Mouse (Mus musculus) stomach, embryonic 15.5 days (tissue): ENCODE data around the gene Gga3. TPM values are rescaled to one million over a fixed set of nuclear protein-coding genes. Genes with fewer than 3 reads are reported as not detected.
"Not testable (repeated sequence)": the region's sequence is repeated elsewhere in the genome, so short reads cannot be mapped to it uniquely, and the experiment has no call there.

ENCODE experiments used
- ATAC-seq: fragments of 200-750 bp; cut with Nextera tagmentation; 2 replicates; pipeline ENCODE4 v1.8.0; 2017; ENCODE audit warnings: low read depth, moderate number of reproducible peaks, moderate TSS enrichment; ENCODE audit not compliant: insufficient read depth, low FRiP score
- H3K27ac ChIP-seq: fragments of 300-500 bp; sonication (generic); 2 replicates; pipeline ENCODE4 v1.5.1; 2015; ENCODE audit warnings: mild to moderate bottlenecking, inconsistent platforms
- H3K27me3 ChIP-seq: fragments of 300-500 bp; sonication (generic); replicated peaks from 2 replicates; pipeline ENCODE4 v1.6.1; 2015; ENCODE audit warnings: inconsistent platforms
- H3K36me3 ChIP-seq: fragments of 300-500 bp; sonication (generic); 2 replicates; pipeline ENCODE4 v1.6.1; 2015; ENCODE audit warnings: inconsistent platforms
- H3K4me1 ChIP-seq: fragments of 300-500 bp; sonication (generic); 2 replicates; pipeline ENCODE4 v1.6.1; 2015; ENCODE audit warnings: inconsistent platforms
- H3K4me2 ChIP-seq: fragments of 300-500 bp; sonication (generic); 2 replicates; pipeline ENCODE4 v1.6.1; 2015; ENCODE audit warnings: mild to moderate bottlenecking, inconsistent platforms
- H3K4me3 ChIP-seq: fragments of 300-500 bp; sonication (generic); replicated peaks from 2 replicates; pipeline ENCODE4 v1.5.1; 2015; ENCODE audit warnings: inconsistent platforms
- H3K9ac ChIP-seq: fragments of 300-500 bp; sonication (generic); 2 replicates; pipeline ENCODE4 v1.6.1; 2015; ENCODE audit warnings: inconsistent platforms
- H3K9me3 ChIP-seq: fragments of 300-500 bp; sonication (generic); 2 replicates; pipeline ENCODE4 v1.6.1; 2016; ENCODE audit warnings: inconsistent platforms
- WGBS: fragments of 180-500 bp; shearing (Covaris S2); methylation state at CpG from one replicate; pipeline ENCODE4 v1.1.7; 2015; 5-methylcytosine and 5-hydroxymethylcytosine counted together
- polyA plus RNA-seq: library from polyadenylated mRNA; unstranded; fragments of >200 nt; fragmentation: Nextera tagmentation; extraction: Ambion mirVana; gene quantifications from 2 replicates; pipeline ENCODE4 v1.2.1, GENCODE M21; 2015

Gene Gga3
- polyA plus RNA-seq: 15.9 and 24.3 TPM in 2 replicates

GRCm38 (mm10) chr11:115603476-115604303, at the start of gene Gga3, which contains the start of gene Mrps7:
Gga3 (minus strand) TSS chr11:115604051.
Mrps7 (plus strand) TSS chr11:115603925.
- no peaks in the 10 kb centered on the region for H3K27me3 ChIP-seq
- H3K4me1 ChIP-seq: peaks cover 28% of the 10 kb centered on the region
- H3K9me3 ChIP-seq: no peaks in the 10 kb centered on the region
- ATAC-seq: peak; percentile 96
- H3K27ac ChIP-seq: peak within 1 kb of the TSS; percentile 95
- H3K36me3 ChIP-seq: peaks cover 27% of the 10 kb centered on the region
- under 1% methylated on average over 80 of the region's 93 CpGs for WGBS
- peak within 1 kb of the TSS; percentile 91 for H3K4me3 ChIP-seq
- H3K9ac ChIP-seq: peak within 1 kb of the TSS; percentile 96
- peak within 1 kb of the TSS; percentile 89 for H3K4me2 ChIP-seq

GRCm38 (mm10) chr11:115653194-115653593, 49.3 kb upstream of the Gga3 start:
- no peaks in the 10 kb centered on the region for H3K27me3 ChIP-seq
- H3K9me3 ChIP-seq: no peaks in the 10 kb centered on the region
- peaks cover 12% of the 10 kb centered on the region; the same call in 1 of the 2 replicates for H3K36me3 ChIP-seq
- H3K27ac ChIP-seq: no peak overlapping the region
- H3K4me3 ChIP-seq: no peak overlapping the region
- no peaks in the 10 kb centered on the region for H3K4me1 ChIP-seq
- no peak overlapping the region for H3K4me2 ChIP-seq
- ATAC-seq: no peak
- no peak overlapping the region for H3K9ac ChIP-seq
- 83% methylated on average over 3 of the region's 3 CpGs for WGBS

- 87% methylated on average over 3 of the region's 3 CpGs for WGBS
Observed at GRCm38 (mm10) chr11:115651680-115652079, 47.8 kb upstream of the Gga3 start.

GRCm38 (mm10) chr11:115649706-115650105, 45.9 kb upstream of the Gga3 start:
- H3K9ac ChIP-seq: no peak overlapping the region
- H3K4me3 ChIP-seq: no peak overlapping the region
- H3K4me2 ChIP-seq: no peak overlapping the region
- no peaks in the 10 kb centered on the region for H3K9me3 ChIP-seq
- H3K27ac ChIP-seq: 0 out of 2 replicates have a peak overlapping the region, but pooled peaks have one; percentile 9
- 74% methylated on average over 10 of the region's 10 CpGs for WGBS
- ATAC-seq: no peak
- H3K36me3 ChIP-seq: peaks cover 15% of the 10 kb centered on the region
- no peaks in the 10 kb centered on the region for H3K27me3 ChIP-seq
- H3K4me1 ChIP-seq: no peaks in the 10 kb centered on the region

More at GRCm38 (mm10) chr11:115651680-115652079, 47.8 kb upstream of the Gga3 start:
- Histone ChIP-seq H3K4me3 (no peak overlapping the region), H3K36me3 (peaks cover 16% of the 10 kb centered on the region), H3K27me3 (no peaks in the 10 kb centered on the region), H3K4me2 (no peak overlapping the region), H3K9me3 (no peaks in the 10 kb centered on the region), H3K27ac (no peak overlapping the region), H3K4me1 (no peaks in the 10 kb centered on the region), H3K9ac (no peak overlapping the region)
- no peak for ATAC-seq

GRCm38 (mm10) chr11:115647459-115647858, 43.6 kb upstream of the Gga3 start:
- Histone ChIP-seq H3K4me3 (no peak overlapping the region), H3K36me3 (peaks cover 11% of the 10 kb centered on the region), H3K9me3 (no peaks in the 10 kb centered on the region), H3K4me1 (no peaks in the 10 kb centered on the region), H3K4me2 (no peak overlapping the region), H3K27me3 (no peaks in the 10 kb centered on the region), H3K9ac (no peak overlapping the region), H3K27ac (no peak overlapping the region)
- WGBS: 54% methylated on average over 6 of the region's 6 CpGs
- no peak for ATAC-seq

- ATAC-seq: no peak
- no peak overlapping the region for H3K4me3 ChIP-seq
- H3K4me2 ChIP-seq: no peak overlapping the region
- no peak overlapping the region for H3K9ac ChIP-seq
- H3K9me3 ChIP-seq: no peaks in the 10 kb centered on the region
- H3K4me1 ChIP-seq: no peaks in the 10 kb centered on the region
- no peak overlapping the region for H3K27ac ChIP-seq
- WGBS: 89% methylated on average over 9 of the region's 9 CpGs
- peaks cover 11% of the 10 kb centered on the region for H3K36me3 ChIP-seq
- H3K27me3 ChIP-seq: no peaks in the 10 kb centered on the region
Observed at GRCm38 (mm10) chr11:115646439-115646838, 42.6 kb upstream of the Gga3 start.

- H3K27me3 ChIP-seq, H3K36me3 ChIP-seq, H3K4me3 ChIP-seq, H3K4me2 ChIP-seq, H3K4me1 ChIP-seq, H3K9me3 ChIP-seq, H3K9ac ChIP-seq, H3K27ac ChIP-seq, ATAC-seq: not testable (repeated sequence)
- WGBS: 59% methylated on average over 14 of the region's 14 CpGs
Observed at GRCm38 (mm10) chr11:115645498-115645897, 41.6 kb upstream of the Gga3 start.

GRCm38 (mm10) chr11:115644308-115644707, 40.5 kb upstream of the Gga3 start:
- no peaks in the 10 kb centered on the region for H3K4me1 ChIP-seq
- peaks cover 6% of the 10 kb centered on the region for H3K36me3 ChIP-seq
- no peaks in the 10 kb centered on the region for H3K27me3 ChIP-seq
- H3K4me3 ChIP-seq: no peak overlapping the region
- no peak overlapping the region for H3K9ac ChIP-seq
- no peak overlapping the region for H3K4me2 ChIP-seq
- no peak for ATAC-seq
- 86% methylated on average over 13 of the region's 13 CpGs for WGBS
- H3K27ac ChIP-seq: no peak overlapping the region
- no peaks in the 10 kb centered on the region for H3K9me3 ChIP-seq

- H3K9me3 ChIP-seq: no peaks in the 10 kb centered on the region
- ATAC-seq: no peak
- 65% methylated on average over 10 of the region's 10 CpGs for WGBS
- H3K27ac ChIP-seq: no peak overlapping the region
- no peak overlapping the region for H3K4me2 ChIP-seq
- H3K36me3 ChIP-seq: peaks cover 6% of the 10 kb centered on the region
- H3K27me3 ChIP-seq: no peaks in the 10 kb centered on the region
- no peak overlapping the region for H3K9ac ChIP-seq
- no peak overlapping the region for H3K4me3 ChIP-seq
- H3K4me1 ChIP-seq: no peaks in the 10 kb centered on the region
Observed at GRCm38 (mm10) chr11:115643265-115643664, 39.4 kb upstream of the Gga3 start.

- Histone ChIP-seq H3K27ac (no peak overlapping the region), H3K9me3 (no peaks in the 10 kb centered on the region), H3K4me2 (no peak overlapping the region), H3K4me3 (no peak overlapping the region), H3K36me3 (peaks cover 6% of the 10 kb centered on the region), H3K27me3 (no peaks in the 10 kb centered on the region), H3K4me1 (no peaks in the 10 kb centered on the region), H3K9ac (no peak overlapping the region)
- 93% methylated on average over 2 of the region's 2 CpGs for WGBS
- no peak for ATAC-seq
Observed at GRCm38 (mm10) chr11:115642705-115643104, 38.9 kb upstream of the Gga3 start.

- no peaks in the 10 kb centered on the region for H3K9me3 ChIP-seq
- H3K4me1 ChIP-seq: no peaks in the 10 kb centered on the region
- ATAC-seq: no peak
- H3K4me3 ChIP-seq: no peak overlapping the region
- H3K27me3 ChIP-seq: no peaks in the 10 kb centered on the region
- no peak overlapping the region for H3K27ac ChIP-seq
- WGBS: 86% methylated on average over 4 of the region's 4 CpGs
- peaks cover 1% of the 10 kb centered on the region for H3K36me3 ChIP-seq
- H3K4me2 ChIP-seq: no peak overlapping the region
- no peak overlapping the region for H3K9ac ChIP-seq
Observed at GRCm38 (mm10) chr11:115641664-115642036, 37.8 kb upstream of the Gga3 start.

- H3K9me3 ChIP-seq: no peaks in the 10 kb centered on the region
- H3K27me3 ChIP-seq: no peaks in the 10 kb centered on the region
- H3K27ac ChIP-seq: no peak overlapping the region
- WGBS: 45% methylated on average over 14 of the region's 14 CpGs
- no peak overlapping the region for H3K9ac ChIP-seq
- no peak for ATAC-seq
- H3K36me3 ChIP-seq: no peaks in the 10 kb centered on the region
- H3K4me2 ChIP-seq: no peak overlapping the region
- no peak overlapping the region for H3K4me3 ChIP-seq
- no peaks in the 10 kb centered on the region for H3K4me1 ChIP-seq
Observed at GRCm38 (mm10) chr11:115640978-115641663, 37.3 kb upstream of the Gga3 start.
